Mouse (Mus musculus): ENCODE results near the gene Aox1. TPM values are rescaled to one million over a fixed set of nuclear protein-coding genes. Genes with fewer than 3 reads are reported as not detected.

Aox1 gene
- polyA plus RNA-seq, 1 experiment from 2014 or later, result 0.22 TPM

Other genes with a start within 250 kb of the Aox1 start
- gene Sgo2a, start 34.0 kb upstream of the Aox1 start, polyA plus RNA-seq (2015; fragmentation: Nextera tagmentation; extraction: Ambion mirVana), result 2.3 and 5.0 TPM in 2 replicates
- 24.8 and 25.4 TPM in 2 replicates for gene Kctd18, start 11.0 kb upstream of the Aox1 start, polyA plus RNA-seq (2015; fragmentation: Nextera tagmentation; extraction: Ambion mirVana)
- gene Aox3, start 83.2 kb downstream of the Aox1 start, polyA plus RNA-seq (2015; fragmentation: Nextera tagmentation; extraction: Ambion mirVana), result 0.51 and 0.66 TPM in 2 replicates
- gene Aox4, start 180.5 kb downstream of the Aox1 start, polyA plus RNA-seq (2015; fragmentation: Nextera tagmentation; extraction: Ambion mirVana), result 0.42 and 0.68 TPM in 2 replicates
- gene Aox2, start 248.4 kb downstream of the Aox1 start, polyA plus RNA-seq (2015; fragmentation: Nextera tagmentation; extraction: Ambion mirVana), result 0.04 and 0.10 TPM in 2 replicates

Data from neural tube, embryonic 15.5 days (tissue).